Mouse (Mus musculus) cortical plate, adult 2 months (tissue): ENCODE data around the gene Kcnn1.

Experiments
- CTCF ChIP-seq: fragments of 200-500 bp; IDR thresholded peaks from 2 replicates; pipeline ENCODE4 v1.5.1; 2011; ENCODE audit warnings: mild to moderate bottlenecking, control low read depth, low read length; ENCODE audit not compliant: insufficient read depth; ENCODE audit errors: extremely low read depth
- POLR2A ChIP-seq: fragments of 200-500 bp; IDR thresholded peaks from 2 replicates; pipeline ENCODE4 v1.6.1; 2011; ENCODE audit warnings: mild to moderate bottlenecking, low read length, control low read depth; ENCODE audit not compliant: insufficient read depth; ENCODE audit errors: extremely low read depth

DNA sequence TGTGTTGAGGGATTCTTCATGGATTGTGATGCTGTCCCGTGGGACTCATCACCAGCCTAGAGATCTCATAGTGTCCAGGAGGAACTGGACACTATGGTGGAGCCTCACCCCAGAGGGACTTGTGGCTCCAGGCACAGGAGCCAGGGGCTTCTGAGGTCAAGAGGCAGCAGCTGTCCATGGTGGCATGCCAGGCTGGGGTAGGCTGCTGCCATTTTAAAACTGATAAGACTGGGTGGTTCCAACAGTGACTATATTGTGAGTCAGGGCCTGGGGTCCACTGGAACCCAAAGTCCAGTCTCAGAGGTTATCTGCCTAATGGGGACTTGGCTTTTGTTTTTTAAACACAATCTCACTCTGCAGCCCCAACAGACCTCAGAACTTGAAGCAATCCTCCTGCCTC is 61.2 kb downstream of the Kcnn1 start:
- TF ChIP-seq CTCF, result no peak
- no peak for TF ChIP-seq POLR2A
